Mouse (Mus musculus) c-Kit-positive CD71-negative TER-119-negative erythroid progenitor cells, embryonic 14.5 days (primary cell): ENCODE measurements around the gene Slc7a11.

Experiments used
- DNase-seq: peaks from one replicate; pipeline ENCODE4 v3.0.0-alpha.2; 2013; ENCODE audit warnings: low read depth

The Slc7a11 gene

DNA sequence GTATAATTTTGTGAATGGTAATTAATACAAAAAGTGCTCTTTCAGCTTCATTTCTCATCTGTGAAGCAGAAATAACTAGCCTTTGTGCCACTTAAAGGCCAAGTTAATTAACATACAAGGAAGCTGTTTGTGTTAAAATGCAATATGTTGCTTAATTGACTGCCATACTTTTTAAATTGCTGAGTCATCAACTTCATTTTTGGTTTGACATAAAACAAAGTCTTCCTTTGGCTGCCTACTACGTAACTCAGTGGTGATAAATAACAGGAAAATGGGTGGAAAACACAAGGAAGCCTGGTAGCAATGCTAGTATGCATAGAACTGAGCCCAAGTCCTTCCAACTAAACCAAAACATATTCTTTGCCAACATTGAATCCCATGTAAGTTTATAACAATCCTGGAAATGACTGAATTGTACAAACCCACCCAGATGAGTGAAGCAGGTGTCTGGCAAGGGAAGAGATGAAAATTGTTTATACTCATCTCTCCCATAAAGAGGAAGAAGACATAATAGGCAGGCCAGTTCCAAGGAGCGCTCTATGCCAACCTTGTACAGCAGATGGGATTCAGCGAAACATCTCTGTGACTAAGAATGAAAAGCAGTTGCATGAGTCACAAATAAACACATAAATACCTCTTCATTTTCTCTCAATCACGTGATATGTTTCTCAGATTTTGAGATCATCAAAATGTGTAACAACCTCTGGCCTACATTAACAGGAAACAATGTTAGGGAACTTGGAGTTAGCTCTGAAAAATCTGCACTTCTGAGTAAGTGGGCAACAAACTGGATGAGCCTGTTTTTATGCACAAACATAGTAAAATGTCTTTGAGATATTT is 459.8 kb downstream of the Slc7a11 start:
- DNase-seq: no peak

DNA sequence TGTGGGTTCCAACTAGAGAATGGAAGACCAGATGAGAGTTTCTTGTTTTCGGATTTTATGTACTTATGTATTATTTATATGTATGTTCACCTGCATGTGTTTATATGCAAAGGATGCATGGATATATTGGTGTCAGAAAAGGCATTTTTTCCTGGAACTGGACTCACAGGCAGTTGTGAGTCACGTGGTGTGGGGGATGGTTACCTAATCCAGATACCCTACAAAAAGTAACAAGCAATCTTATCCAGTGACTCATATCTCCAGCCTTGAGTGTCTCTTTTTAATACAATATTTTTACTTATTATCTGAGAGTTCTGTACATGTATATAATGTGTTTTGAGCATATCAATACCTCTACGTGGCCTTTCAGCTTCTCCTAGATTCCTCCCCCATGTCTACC is 469.4 kb downstream of the Slc7a11 start:
- DNase-seq: no peak

DNA sequence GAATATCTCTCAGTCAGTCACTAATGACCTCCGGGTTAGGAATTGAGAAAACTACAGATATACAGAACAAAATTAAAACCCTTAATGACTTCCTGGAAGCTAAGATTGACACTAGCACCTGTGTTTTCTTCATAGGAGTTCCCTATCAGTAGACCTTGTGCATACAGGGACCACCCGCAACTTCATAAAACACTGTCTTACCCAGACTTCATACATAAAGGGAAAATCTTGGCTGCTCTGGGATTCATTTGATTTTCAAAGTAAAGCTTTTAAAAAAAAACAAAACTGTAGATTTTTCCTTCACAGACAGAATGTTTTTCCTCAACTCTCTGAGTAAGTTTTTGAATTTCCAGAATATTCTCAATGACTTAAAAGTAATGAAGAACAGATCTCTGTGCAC is 477.8 kb downstream of the Slc7a11 start:
- no peak for DNase-seq

DNA sequence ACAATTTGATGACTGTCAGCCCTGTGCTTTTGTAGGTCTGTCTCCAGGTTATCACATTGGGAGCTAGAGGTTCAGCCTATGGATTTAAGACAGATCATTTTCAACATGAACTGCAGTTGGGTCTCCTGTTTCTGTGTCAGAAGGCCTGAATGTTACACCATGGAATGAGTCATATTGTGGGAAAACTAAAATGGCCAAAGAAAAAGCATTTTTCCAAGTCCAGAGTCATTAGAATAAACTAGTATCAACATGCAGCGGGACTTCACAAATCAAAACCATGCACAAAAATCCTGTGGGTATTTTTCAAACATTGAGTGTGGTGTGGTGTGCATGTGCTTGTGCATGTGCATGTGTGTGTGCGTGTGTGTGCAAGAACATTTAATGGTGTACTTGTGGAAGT is 482.8 kb downstream of the Slc7a11 start:
- no peak for DNase-seq

DNA sequence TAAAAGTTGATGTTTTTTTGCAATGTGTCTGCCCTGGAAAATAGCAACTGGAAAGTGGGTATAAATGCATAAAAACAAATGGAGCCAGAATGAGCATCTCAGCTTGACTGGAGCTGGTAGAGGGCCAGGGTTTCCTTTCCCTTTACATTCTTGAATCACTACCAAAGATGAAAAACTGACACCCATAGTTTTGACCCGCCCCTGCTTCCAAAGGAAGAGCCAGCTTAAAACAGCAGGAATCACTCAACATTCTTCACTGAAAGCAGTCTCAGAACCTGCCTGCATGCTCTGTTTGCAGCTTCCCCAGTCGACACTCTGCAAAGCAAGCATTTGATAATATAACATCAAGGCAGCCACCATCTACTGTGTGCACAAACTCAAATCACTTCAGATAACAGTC is 496.6 kb downstream of the Slc7a11 start:
- no peak for DNase-seq

DNA sequence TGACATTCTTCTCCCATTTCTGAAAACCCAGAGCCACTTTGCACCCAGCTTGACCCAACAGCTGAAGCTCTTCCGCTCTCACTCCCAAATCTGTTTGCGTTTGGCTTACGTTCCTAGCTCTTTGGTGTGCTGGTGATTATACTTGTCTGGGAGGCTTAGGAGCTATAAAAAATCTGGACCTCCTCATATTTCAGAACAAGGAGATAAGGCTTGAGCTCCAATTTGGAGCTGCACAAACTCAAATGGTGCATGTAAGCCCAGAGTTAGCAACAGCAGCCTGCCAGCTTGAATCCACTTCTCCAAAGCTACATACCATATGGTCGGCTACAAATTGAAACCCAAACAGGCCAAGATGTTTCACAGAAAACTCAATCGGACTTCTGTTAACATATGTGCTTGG is 498.6 kb downstream of the Slc7a11 start:
- no peak for DNase-seq

DNA sequence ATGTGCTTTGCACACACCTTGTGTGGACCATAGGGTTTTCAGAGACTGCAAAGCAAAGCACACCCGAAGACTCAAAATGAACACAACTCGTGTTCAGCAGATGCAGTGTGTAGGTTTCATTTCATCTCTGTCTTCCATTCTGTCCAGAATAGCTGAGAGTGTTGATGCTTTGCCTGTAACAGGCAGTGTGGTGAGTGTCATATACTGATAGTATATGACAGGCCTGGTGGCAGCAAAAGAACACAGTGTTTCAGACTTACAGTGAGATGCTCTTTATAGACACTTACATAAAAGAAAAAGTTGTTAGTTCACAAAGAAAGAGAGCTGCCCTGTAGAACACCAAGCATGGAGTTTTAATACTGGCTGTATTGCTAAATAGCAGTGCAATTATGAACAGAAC is 505.8 kb downstream of the Slc7a11 start:
- DNase-seq: no peak

DNA sequence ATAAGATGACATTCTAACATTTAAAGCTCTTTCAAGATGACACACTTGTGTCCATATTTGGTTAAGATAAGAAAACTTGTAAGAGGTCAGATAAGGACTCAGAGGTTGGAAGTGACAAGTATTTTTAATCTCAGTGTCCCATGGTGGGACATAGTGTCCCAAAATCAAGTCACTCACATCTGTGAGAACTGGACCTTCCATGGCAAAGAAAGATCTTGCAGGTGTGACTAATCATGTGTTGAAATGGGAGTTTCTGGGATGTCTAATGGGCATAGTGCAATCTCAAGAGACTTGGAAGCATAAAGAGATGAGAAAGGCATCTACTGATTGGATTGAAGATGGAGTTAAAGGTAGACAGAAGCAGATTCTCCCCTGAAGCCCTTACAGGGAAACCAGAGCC is 513.9 kb downstream of the Slc7a11 start:
- DNase-seq: no peak

DNA sequence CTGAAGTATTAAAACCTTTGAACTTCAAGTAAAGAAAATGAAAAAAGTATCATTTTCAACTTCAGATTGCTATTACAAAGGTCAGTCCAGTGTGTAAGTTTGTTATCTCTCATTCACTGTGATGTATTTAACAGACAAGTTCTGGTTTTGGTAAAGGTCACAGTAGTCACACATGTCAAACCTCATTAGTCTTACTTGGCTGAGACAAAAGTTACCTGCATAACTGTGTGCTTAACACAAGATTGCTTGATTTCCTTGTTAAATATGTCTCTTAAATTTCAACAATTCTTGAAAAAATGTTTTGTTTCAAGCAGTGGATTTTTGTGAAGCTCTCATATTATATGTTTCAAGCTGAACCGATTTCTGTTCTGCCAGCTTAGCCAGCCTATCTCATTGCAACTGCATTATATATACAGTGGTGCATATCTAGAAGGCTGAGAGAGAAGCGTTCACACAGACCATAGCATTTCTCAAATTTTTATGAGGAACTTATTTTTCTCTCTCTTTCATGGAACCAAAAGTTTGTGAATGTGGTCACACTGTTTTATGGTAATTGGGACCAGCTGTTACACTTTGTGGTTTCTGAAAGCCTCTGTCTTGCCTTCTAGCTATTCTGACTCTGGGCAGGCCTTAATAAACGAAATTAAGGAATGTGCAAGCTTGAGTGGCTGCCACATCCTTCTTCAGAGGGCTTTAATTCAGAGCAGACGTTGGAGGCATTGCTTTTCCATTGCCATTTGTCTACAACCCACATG is 514.7 kb downstream of the Slc7a11 start:
- DNase-seq: no peak

DNA sequence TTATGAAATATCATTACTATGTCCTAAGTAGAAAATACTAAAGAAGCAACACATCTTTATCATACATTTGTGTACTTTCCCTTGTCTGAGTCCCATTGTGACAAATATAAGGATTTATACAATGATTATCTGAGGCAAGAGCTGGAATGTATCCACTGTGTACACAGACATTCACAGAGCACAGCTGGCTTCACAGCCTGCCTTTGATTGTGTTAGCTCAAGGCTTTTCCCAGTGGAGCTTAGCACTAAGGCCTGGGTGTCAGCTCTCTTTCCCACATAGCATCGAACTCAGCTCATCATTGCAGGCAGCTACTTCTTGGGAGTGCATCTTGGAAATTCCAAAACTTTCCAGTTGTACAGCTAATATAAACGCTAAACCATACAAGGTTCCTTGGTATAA is 529.5 kb downstream of the Slc7a11 start:
- DNase-seq: no peak

DNA sequence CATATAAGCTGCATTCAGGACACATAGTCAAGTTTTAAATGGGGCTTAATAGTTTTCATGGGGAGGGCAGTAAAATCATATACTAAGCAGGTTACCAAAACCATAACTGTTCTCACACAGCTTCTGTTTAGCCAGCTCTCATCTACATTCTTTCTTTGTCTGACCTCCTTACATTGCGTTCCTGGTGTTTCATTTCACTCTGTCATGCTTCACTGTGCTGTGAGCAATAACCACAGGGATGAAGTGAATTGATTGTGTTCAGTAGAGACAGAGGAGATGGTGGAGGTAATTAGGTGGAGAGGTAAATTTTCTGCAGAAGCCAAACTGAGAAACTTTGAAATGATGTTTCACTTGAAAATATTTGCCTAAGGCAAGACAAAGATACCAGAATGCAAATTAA is 532.5 kb downstream of the Slc7a11 start:
- no peak for DNase-seq

DNA sequence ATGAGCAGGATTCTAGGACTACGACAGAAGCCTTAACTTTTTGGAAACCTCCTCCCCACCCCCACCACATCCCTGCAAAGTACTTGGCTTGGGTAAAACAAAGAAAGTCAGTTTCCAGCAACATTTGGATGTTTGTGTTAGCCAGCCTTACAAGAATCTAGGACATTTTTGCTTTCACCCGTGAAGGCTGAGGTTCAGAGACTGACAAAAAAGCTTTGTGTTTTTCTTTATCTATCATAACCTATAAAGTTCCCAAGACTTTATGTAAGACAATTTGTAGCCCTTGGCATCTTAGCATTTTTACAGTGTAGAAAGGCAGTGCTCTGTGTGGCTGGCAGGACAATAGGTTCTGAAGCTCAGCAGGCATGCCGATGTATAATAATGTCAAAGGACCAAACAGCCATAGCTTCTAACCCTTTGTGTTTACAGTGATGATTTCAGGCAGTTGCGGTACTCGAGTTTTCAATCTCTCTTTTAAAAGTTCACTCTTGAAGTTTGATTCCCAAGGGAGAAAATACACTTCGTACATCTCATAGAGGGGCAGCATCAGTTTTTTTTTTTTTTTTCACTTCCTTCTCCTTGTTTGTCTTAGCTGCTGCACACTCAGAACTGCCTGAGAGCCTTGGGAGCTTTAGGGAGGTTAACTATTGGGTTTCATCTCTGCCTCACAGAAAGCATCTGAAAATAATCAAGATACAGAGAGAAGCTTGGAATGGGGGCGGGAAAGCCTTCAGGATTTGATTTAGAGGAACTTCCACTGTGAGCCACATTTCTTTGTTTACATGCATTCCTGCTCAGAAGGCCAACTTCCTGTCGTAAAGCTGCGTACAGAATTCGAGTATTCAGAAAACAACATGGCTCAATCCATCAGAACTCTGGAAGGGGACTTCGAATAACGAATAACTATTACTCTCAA is 534.7 kb downstream of the Slc7a11 start:
- DNase-seq: no peak

DNA sequence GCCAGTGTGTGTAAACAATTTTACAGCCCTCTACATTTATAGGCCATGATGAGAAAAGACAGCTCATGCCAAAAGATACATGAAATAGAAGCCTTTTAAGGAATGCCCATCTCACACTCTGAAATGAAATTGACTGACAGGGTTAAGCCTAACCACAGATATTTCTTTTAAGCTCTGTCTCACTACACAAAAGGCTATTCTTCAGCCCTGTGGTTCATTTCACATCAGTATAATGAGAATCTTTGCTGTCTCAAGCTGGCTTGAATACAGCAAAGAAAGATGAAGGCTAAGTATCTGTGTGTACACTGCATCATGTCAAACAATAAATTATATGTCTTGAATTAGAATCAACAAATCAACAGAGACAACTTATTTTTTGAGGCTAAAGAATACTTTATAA is 549.5 kb downstream of the Slc7a11 start:
- DNase-seq: no peak

DNA sequence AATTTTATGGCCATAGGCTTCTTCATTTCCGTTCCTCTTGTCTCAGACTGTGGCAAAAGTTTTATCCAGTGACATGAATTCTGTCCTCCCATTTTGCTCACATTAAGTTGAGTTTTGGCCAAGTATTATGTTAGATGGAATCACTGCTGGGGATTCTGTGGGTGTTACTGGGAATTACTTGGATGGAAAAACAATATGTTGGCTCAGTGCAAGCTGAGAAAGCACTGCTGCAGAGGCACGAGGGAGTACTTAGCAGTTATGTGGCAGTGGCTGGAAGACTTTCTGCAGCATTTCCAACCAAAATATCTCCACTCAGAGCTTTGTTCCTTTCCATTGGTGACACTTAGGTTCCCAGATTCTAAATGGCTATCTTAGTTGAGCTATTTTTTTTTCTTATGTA is 556.1 kb downstream of the Slc7a11 start:
- DNase-seq: no peak

DNA sequence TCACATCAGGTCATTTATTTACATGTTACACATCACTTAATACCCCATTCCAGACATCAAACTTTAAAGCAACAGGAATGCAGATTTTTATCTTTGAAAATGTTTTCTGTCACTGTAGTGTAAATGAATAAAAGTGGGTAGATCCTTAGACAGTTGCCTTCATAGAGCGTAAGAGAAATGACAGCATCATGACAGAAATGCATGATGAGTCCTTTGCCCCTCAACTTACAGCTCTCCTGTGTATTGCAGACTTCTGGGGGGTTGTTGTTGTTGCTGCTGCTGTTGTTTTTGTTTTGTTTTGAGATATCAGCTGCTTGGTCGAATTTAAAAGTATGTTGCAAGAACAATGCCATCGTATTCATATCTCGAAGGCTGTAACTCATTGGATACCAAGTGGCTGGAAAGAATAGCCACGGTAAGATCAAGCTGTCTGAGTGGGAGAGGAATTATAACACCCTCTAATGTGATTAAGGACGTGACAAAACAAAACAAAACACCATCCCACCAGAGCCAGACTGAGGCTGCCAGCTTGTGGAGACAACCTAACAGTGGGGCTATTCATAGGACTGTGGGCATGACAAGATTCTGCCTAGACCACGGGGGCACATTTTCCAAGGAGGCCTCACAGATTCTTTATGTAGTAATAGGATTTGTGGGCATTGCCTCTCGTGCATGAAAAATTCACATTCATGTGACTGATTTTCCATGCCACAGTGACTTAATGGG is 557.0 kb downstream of the Slc7a11 start:
- DNase-seq: no peak

DNA sequence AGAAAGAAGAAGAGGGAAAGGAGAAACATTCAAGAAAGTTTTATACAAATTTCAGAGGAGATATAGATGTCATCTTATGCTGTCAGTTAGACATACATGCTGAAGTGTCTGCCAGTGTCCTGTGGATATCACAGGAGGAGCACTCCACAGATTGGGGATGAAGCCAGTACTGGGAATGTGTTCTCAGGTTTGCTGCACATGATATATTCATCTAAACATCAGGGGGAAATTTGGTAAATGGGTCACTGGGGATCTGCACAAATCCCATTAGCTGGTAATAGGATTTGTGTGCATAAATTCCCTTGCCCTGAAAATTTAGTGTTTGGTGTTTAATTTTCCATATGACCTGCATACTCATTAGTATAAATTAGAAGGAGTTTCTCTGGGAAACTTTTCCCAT is 562.9 kb downstream of the Slc7a11 start:
- no peak for DNase-seq

DNA sequence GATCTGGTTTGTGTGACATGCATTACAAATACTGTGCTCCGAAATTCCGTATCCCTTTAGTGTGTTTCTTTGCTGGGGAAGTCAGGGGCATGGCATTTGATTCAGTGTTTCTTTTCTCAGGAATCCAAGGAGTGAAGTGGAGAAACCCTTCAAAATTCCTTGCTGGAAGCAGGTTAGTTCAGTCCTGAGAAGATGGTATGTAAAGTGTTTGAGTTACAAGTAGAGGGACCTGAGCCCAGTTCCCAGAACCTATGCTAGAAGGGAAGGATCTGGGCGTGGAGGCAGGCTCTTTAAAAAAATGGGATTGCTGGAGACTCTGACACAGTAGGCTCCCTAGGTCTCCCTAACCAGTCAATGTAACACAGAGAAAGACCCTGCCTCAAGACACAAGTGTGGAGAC is 572.6 kb downstream of the Slc7a11 start:
- DNase-seq: no peak

DNA sequence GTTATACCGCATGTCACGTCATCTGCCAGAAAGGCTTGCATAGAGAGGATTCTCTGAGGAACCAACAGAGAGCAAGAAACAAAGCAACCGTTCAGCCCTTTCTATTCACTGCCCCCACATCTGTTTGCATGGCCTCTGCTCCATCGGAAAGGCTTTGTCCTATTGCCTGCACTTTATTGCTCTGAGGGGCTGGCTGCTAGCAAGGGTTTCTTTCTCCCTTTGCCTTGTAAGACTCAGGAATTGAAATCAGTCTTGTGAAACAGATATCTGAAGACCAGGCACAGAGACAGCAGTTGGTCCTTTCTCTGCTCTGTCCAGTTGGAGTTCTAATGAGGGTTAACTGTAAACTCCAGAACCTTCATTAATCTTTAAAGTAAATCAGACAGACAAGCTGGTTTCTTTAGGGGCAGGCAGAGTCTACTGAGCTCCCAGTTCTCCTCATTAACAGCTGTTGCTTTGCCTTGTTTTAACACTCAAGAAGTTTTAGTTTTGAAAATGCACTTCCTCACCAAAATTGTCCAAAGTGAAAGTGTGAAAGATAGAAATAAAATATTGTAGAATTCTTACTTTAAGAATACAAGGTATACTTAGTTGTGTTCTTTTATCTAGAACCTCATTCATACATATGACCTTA is 575.3 kb downstream of the Slc7a11 start:
- no peak for DNase-seq

DNA sequence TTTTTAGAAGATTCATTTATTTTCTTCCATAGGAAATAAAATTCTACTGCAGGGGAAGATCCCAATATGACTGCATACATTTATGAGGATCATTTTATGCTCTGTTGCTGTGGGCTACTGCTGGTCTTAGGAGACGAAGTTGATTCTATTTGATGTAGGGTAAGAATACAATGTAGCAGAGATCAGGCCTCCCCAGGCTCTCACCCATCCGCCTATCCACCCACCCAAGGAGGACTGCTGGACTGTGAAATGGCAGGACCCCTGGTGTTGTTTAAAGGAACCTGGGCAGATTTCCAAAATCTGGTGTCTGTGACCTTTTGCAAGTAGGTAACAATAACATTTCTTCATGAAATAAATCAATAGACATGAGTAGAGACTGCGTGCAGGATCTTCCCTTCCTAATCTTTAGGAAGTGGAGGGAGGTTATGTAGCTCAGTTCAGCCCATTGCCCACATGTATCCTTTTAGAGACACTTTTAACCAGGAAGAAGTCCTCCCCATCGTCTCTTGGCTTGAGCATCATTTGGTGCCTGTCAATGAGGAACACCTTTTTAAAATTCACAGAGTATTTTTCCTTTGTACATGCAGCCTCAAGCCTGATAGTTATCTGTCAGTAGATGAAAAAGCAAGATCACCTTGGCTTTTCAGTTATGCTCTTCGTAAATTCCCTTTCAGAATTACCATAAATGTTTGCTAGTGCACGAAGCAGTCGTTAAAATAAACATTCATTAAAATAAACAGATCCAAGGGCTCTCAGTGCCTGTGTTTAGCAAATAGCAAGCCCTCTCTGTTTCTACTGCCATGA is 576.1 kb downstream of the Slc7a11 start:
- DNase-seq: no peak

DNA sequence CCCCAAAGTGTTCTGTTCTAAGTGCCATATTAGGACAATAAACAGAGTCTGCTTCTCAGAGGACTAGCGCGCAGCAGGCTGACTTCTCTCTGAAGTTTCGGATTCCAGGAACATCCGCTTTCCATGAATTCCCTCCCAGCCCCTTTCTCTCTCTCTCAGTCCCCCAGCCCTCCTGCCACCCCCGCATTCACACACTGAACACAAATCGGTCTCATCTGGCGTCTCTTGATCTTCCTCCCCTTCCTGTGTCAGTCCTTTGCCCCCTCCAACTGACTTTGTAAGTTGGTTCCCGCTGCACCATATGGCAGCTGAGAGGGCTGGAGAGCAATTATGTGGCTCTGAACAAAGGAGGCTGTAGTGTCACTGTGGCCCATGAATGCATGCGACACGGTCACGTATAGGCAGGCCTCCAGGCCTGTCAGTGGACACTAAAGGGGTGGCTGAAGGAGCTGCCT is 577.3 kb downstream of the Slc7a11 start:
- DNase-seq: no peak
